In genomic region chr6:12458841-12459240, GRCm38 (mm10) we compare ENCODE assay signal across 20 mouse cellular contexts.
DNase-seq lines count a peak whose midpoint lies in the region; ATAC-seq lines count a peak whose summit lies in the region.
"Had no signal": no experiment of that assay in that cellular context is flagged by ENCODE, and none has a peak within 500 bp of the region (broad histone marks: within the 10 kb centered on the region; RNA-seq: fewer than 3 reads in every experiment).

No protein-coding gene starts in this region.

- no peaks in the 10 kb centered on the region for H3K9me3 ChIP-seq in heart, embryonic 12.5 days (replicated peaks)
- H3K9me3 ChIP-seq: embryonic facial prominence, embryonic 12.5 days; forebrain, embryonic 10.5 days; G1E; limb, embryonic 10.5 days; liver, embryonic 13.5 days; midbrain, embryonic 12.5 days had no signal

- H3K4me2 ChIP-seq in heart, embryonic 12.5 days, result no peak overlapping the region
- H3K4me2 ChIP-seq: embryonic facial prominence, embryonic 12.5 days; hindbrain, embryonic 14.5 days; liver, embryonic 13.5 days; midbrain, embryonic 12.5 days had no signal

- DNase-seq in heart, adult 18-20 months, result peak; percentile 74 to 87
- DNase-seq in heart, postnatal 4 days, result no peak
- DNase-seq in testis, postnatal 14 days (ENCODE audit: low spot score), result peak; percentile 4
- DNase-seq in testis, postnatal 10 days (ENCODE audit: low spot score), result no peak
- peak; percentile 5 for DNase-seq in yolk sac, embryonic 10.5 days (ENCODE audit: low spot score)
- DNase-seq in layer of hippocampus, postnatal 25 days (ENCODE audit: extremely low spot score in 1 of 2, low spot score in 1 of 2), result no peak
- no peak for DNase-seq in left cerebral cortex, postnatal 14 days (ENCODE audit: low spot score in 2 of 2)
- DNase-seq: adrenal gland, postnatal 36 days; cerebellum, postnatal 10 days; kidney, adult 11 months; liver, embryonic 13.5 days; right cerebral cortex, postnatal 14 days had no signal

- no peak overlapping the region for H3K4me3 ChIP-seq in heart, embryonic 12.5 days
- H3K4me3 ChIP-seq: embryonic facial prominence, embryonic 12.5 days; forebrain, embryonic 10.5 days; limb, embryonic 10.5 days; liver, embryonic 13.5 days; midbrain, embryonic 12.5 days had no signal

- H3K4me1 ChIP-seq in heart, embryonic 12.5 days (replicated peaks), result peaks cover 7% of the 10 kb centered on the region
- H3K4me1 ChIP-seq: embryonic facial prominence, embryonic 12.5 days; forebrain, embryonic 10.5 days; limb, embryonic 10.5 days; liver, embryonic 13.5 days; midbrain, embryonic 12.5 days had no signal

- no peaks in the 10 kb centered on the region for H3K36me3 ChIP-seq in heart, embryonic 12.5 days
- H3K36me3 ChIP-seq: embryonic facial prominence, embryonic 12.5 days; forebrain, embryonic 10.5 days; G1E; limb, embryonic 10.5 days; liver, embryonic 13.5 days; midbrain, embryonic 12.5 days had no signal

- 12% methylated on average over 4 of the region's 4 CpGs for WGBS in heart, embryonic 12.5 days

- ATAC-seq in heart, embryonic 12.5 days (ENCODE audit: insufficient number of reproducible peaks, low FRiP score), result no peak

- H3K27ac ChIP-seq in heart, embryonic 12.5 days (ENCODE audit: poor library complexity, severe bottlenecking), result peak overlapping the region; percentile 74
- H3K27ac ChIP-seq: embryonic facial prominence, embryonic 12.5 days; forebrain, embryonic 10.5 days; hindbrain, embryonic 14.5 days; limb, embryonic 10.5 days; liver, embryonic 13.5 days; macrophage; midbrain, embryonic 12.5 days had no signal

- intact Hi-C loops in left cerebral cortex, postnatal 14 days (cut with DNase I), result no loop called here

- no peaks in the 10 kb centered on the region for H3K27me3 ChIP-seq in heart, embryonic 12.5 days (replicated peaks)
- H3K27me3 ChIP-seq: embryonic facial prominence, embryonic 12.5 days; liver, embryonic 13.5 days; midbrain, embryonic 12.5 days had no signal

- H3K9ac ChIP-seq in heart, embryonic 12.5 days, result no peak overlapping the region
- H3K9ac ChIP-seq: embryonic facial prominence, embryonic 12.5 days; hindbrain, embryonic 14.5 days; liver, embryonic 13.5 days; midbrain, embryonic 12.5 days had no signal

Comparison
In these comparisons a context has a peak if more than half of its experiments do, and no peak if none do; other contexts are left out.
1. DNase-seq: peak in heart, adult 18-20 months (2 of 2), testis, postnatal 14 days (single experiment) and yolk sac, embryonic 10.5 days (single experiment); none in heart, postnatal 4 days (single experiment), testis, postnatal 10 days (single experiment), layer of hippocampus, postnatal 25 days (0 of 2) and left cerebral cortex, postnatal 14 days (0 of 2).